Mouse (Mus musculus) CH12.LX (cell line): ENCODE measurements around the gene Rtel1. TPM values are rescaled to one million over a fixed set of nuclear protein-coding genes. Genes with fewer than 3 reads are reported as not detected.

Source experiments
- DNase-seq: peaks from one replicate; pipeline ENCODE4 v3.0.0-alpha.2; 2013; ENCODE audit errors: extremely low read depth
- H3K27ac ChIP-seq: 2 replicates; pipeline ENCODE4 v1.5.1; 2012; ENCODE audit warnings: low read depth, mild to moderate bottlenecking, control low read depth, moderate library complexity; ENCODE audit not compliant: insufficient read depth
- H3K27me3 ChIP-seq: replicated peaks from 2 replicates; pipeline ENCODE3; 2012; ENCODE audit warnings: inconsistent platforms
- H3K36me3 ChIP-seq, 2 experiments: replicated peaks in 1 of 2; 2 replicates each; pipeline versions ENCODE3 to v1.6.1; 2012; ENCODE audit warnings: inconsistent platforms in 1 of 2, low read length in 1 of 2, mild to moderate bottlenecking in 1 of 2, mixed read lengths in 1 of 2, moderate library complexity in 1 of 2; ENCODE audit not compliant: control insufficient read depth in 1 of 2, insufficient read depth in 1 of 2
- H3K4me1 ChIP-seq, 2 experiments: 2 replicates each; pipeline ENCODE4 v1.6.1; 2012; ENCODE audit warnings: inconsistent platforms in 1 of 2, moderate library complexity in 1 of 2; ENCODE audit not compliant: insufficient read depth in 2 of 2, control insufficient read depth in 1 of 2
- H3K4me2 ChIP-seq: 2 replicates; pipeline ENCODE4 v1.6.1; 2012; ENCODE audit warnings: low read depth, mild to moderate bottlenecking, control low read depth; ENCODE audit not compliant: poor library complexity, insufficient read depth, severe bottlenecking
- H3K4me3 ChIP-seq, 3 experiments: fragments of 150-350 bp in 1 of 3; sonication (generic) in 1 of 3; replicated peaks in 1 of 3; 2 replicates each; pipeline versions ENCODE3 to v1.5.1; 2011 to 2012; ENCODE audit warnings: low read depth in 2 of 3, low read length in 2 of 3, mild to moderate bottlenecking in 2 of 3, moderate library complexity in 2 of 3, control low read depth in 1 of 3, improper control_type of control experiment in 1 of 3, inconsistent platforms in 1 of 3, mixed read lengths in 1 of 3; ENCODE audit not compliant: poor library complexity in 1 of 3
- H3K79me2 ChIP-seq: replicated peaks from 2 replicates; pipeline ENCODE4 v1.6.1; 2012; ENCODE audit warnings: mild to moderate bottlenecking, moderate library complexity; ENCODE audit not compliant: control insufficient read depth, poor library complexity, insufficient read depth, severe bottlenecking; ENCODE audit errors: extremely low read depth
- H3K9ac ChIP-seq: 2 replicates; pipeline ENCODE4 v1.6.1; 2012; ENCODE audit warnings: low read depth, mild to moderate bottlenecking, control low read depth, moderate library complexity; ENCODE audit not compliant: insufficient read depth
- H3K9me3 ChIP-seq: replicated peaks from 2 replicates; pipeline ENCODE3; 2012; ENCODE audit warnings: low read length, inconsistent platforms, mixed read lengths
- BHLHE40 ChIP-seq: IDR thresholded peaks from 2 replicates; pipeline ENCODE4 v1.6.1; 2011; ENCODE audit warnings: mild to moderate bottlenecking, low read depth, low read length, improper control_type of control experiment
- CHD1 ChIP-seq: IDR thresholded peaks from 2 replicates; pipeline ENCODE4 v1.6.1; 2012; ENCODE audit warnings: low read depth, low read length, improper control_type of control experiment, inconsistent platforms
- CHD2 ChIP-seq: IDR thresholded peaks from 2 replicates; pipeline ENCODE4 v1.6.1; 2011; ENCODE audit warnings: low read length, improper control_type of control experiment
- CTCF ChIP-seq, 2 experiments: IDR thresholded peaks in 1 of 2; conservative IDR thresholded peaks in 1 of 2; 2 replicates each; pipeline ENCODE4 v1.5.1; 2011 to 2012; ENCODE audit warnings: low read depth in 2 of 2, low read length in 2 of 2, improper control_type of control experiment in 1 of 2, inconsistent platforms in 1 of 2, mild to moderate bottlenecking in 1 of 2, moderate library complexity in 1 of 2
- E2F4 ChIP-seq: IDR thresholded peaks from 2 replicates; pipeline ENCODE4 v1.6.1; 2011; ENCODE audit warnings: low read depth, low read length, improper control_type of control experiment; ENCODE audit not compliant: insufficient replicate concordance
- ELF1 ChIP-seq: IDR thresholded peaks from 2 replicates; pipeline ENCODE4 v1.6.1; 2014; ENCODE audit warnings: low read depth, mild to moderate bottlenecking, inconsistent platforms, low read length, improper control_type of control experiment
- ETS1 ChIP-seq: conservative IDR thresholded peaks from 2 replicates; pipeline ENCODE4 v1.6.1; 2012; ENCODE audit warnings: low read depth, mild to moderate bottlenecking, inconsistent platforms, low read length, improper control_type of control experiment, moderate library complexity
- GABPA ChIP-seq: IDR thresholded peaks from 2 replicates; pipeline ENCODE4 v1.6.1; 2012; ENCODE audit warnings: low read depth, low read length, improper control_type of control experiment, inconsistent platforms; ENCODE audit not compliant: insufficient replicate concordance
- IRF4 ChIP-seq: IDR thresholded peaks from 2 replicates; pipeline ENCODE4 v1.6.1; 2014; ENCODE audit warnings: low read depth, mild to moderate bottlenecking, inconsistent platforms, low read length, improper control_type of control experiment
- JUN ChIP-seq: IDR thresholded peaks from 2 replicates; pipeline ENCODE4 v1.6.1; 2011; ENCODE audit warnings: low read depth, mild to moderate bottlenecking, low read length, improper control_type of control experiment, moderate library complexity; ENCODE audit not compliant: insufficient read depth
- JUND ChIP-seq: conservative IDR thresholded peaks from 2 replicates; pipeline ENCODE4 v1.6.1; 2011; ENCODE audit warnings: low read depth, low read length, improper control_type of control experiment
- KAT2A ChIP-seq: IDR thresholded peaks from 2 replicates; pipeline ENCODE4 v1.6.1; 2012; ENCODE audit warnings: low read length, improper control_type of control experiment, inconsistent platforms; ENCODE audit not compliant: insufficient replicate concordance
- MAZ ChIP-seq: IDR thresholded peaks from 2 replicates; pipeline ENCODE4 v1.6.1; 2012; ENCODE audit warnings: low read depth, mild to moderate bottlenecking, inconsistent platforms, low read length, improper control_type of control experiment, moderate library complexity
- MEF2A ChIP-seq: IDR thresholded peaks from 2 replicates; pipeline ENCODE4 v1.6.1; 2014; ENCODE audit warnings: low read depth, mild to moderate bottlenecking, inconsistent platforms, low read length, improper control_type of control experiment, borderline replicate concordance
- MXI1 ChIP-seq: IDR thresholded peaks from 2 replicates; pipeline ENCODE4 v1.6.1; 2011; ENCODE audit warnings: mild to moderate bottlenecking, low read depth, low read length, improper control_type of control experiment
- MYC ChIP-seq: IDR thresholded peaks from 2 replicates; pipeline ENCODE4 v1.6.1; 2011; ENCODE audit warnings: low read depth, mild to moderate bottlenecking, improper control_type of control experiment, low read length
- NRF1 ChIP-seq: IDR thresholded peaks from 2 replicates; pipeline ENCODE4 v1.6.1; 2014; ENCODE audit warnings: low read depth, mild to moderate bottlenecking, inconsistent platforms, low read length, improper control_type of control experiment, moderate library complexity
- POLR2A ChIP-seq: IDR thresholded peaks from 2 replicates; pipeline ENCODE4 v1.6.1; 2011; ENCODE audit warnings: low read depth, mild to moderate bottlenecking, improper control_type of control experiment, low read length
- POLR2AphosphoS2 ChIP-seq: IDR thresholded peaks from 2 replicates; pipeline ENCODE4 v1.6.1; 2011; ENCODE audit warnings: low read depth, low read length, improper control_type of control experiment
- RAD21 ChIP-seq: IDR thresholded peaks from 2 replicates; pipeline ENCODE4 v1.6.1; 2011; ENCODE audit warnings: low read depth, mild to moderate bottlenecking, low read length, improper control_type of control experiment, moderate library complexity
- RCOR1 ChIP-seq: conservative IDR thresholded peaks from 2 replicates; pipeline ENCODE4 v1.6.1; 2012; ENCODE audit warnings: low read depth, mild to moderate bottlenecking, inconsistent platforms, low read length, improper control_type of control experiment
- SIN3A ChIP-seq: IDR thresholded peaks from 2 replicates; pipeline ENCODE4 v1.6.1; 2012; ENCODE audit warnings: low read length, improper control_type of control experiment, inconsistent platforms
- SMC3 ChIP-seq: IDR thresholded peaks from 2 replicates; pipeline ENCODE4 v1.6.1; 2011; ENCODE audit warnings: low read depth, low read length, improper control_type of control experiment
- TBP ChIP-seq: conservative IDR thresholded peaks from 2 replicates; pipeline ENCODE4 v1.6.1; 2011; ENCODE audit warnings: low read depth, low read length, improper control_type of control experiment
- USF1 ChIP-seq: IDR thresholded peaks from 2 replicates; pipeline ENCODE4 v1.6.1; 2014; ENCODE audit warnings: low read depth, mild to moderate bottlenecking, inconsistent platforms, low read length, improper control_type of control experiment
- USF2 ChIP-seq: conservative IDR thresholded peaks from 2 replicates; pipeline ENCODE4 v1.6.1; 2011; ENCODE audit warnings: low read depth, low read length, improper control_type of control experiment
- ZC3H11A ChIP-seq: IDR thresholded peaks from 2 replicates; pipeline ENCODE4 v1.6.1; 2012; ENCODE audit warnings: low read depth, mild to moderate bottlenecking, inconsistent platforms, low read length, improper control_type of control experiment
- ZKSCAN1 ChIP-seq: IDR thresholded peaks from 2 replicates; pipeline ENCODE4 v1.6.1; 2012; ENCODE audit warnings: low read depth, inconsistent platforms, low read length, improper control_type of control experiment, borderline replicate concordance
- ZNF384 ChIP-seq: IDR thresholded peaks from 2 replicates; pipeline ENCODE4 v1.6.1; 2012; ENCODE audit warnings: low read depth, low read length, improper control_type of control experiment, inconsistent platforms
- dilution Hi-C: fragments of 300-500 bp; cut with MboI; formaldehyde crosslinking; loops from 2 replicates; pipeline ENCODE4 v1.14.3; 2020; ENCODE audit warnings: low sequenced_read_pairs; ENCODE audit not compliant: extremely low pct_unique_long_range_greater_than_20kb, extremely low pct_ligation_motif_present
- in situ Hi-C: fragments of 300-500 bp; cut with MboI; formaldehyde crosslinking; loops from 3 replicates; pipeline ENCODE4 v1.14.3; 2019; ENCODE audit warnings: low sequenced_read_pairs, low pct_ligation_motif_present, low pct_unique_long_range_greater_than_20kb, mixed read lengths
- polyA plus RNA-seq: library from polyadenylated mRNA; unstranded; fragments of >175 nt; gene quantifications from 2 replicates; pipeline ENCODE4 v1.2.1, GENCODE M21; 2012; ENCODE audit warnings: low read depth; ENCODE audit not compliant: insufficient read length
- total RNA-seq, 2 experiments: library from RNA; depleted of rRNA; stranded (reverse); fragments of 300-350 nt in 1 of 2; fragments of >200 nt in 1 of 2; gene quantifications; 2 replicates each; pipeline ENCODE4 v1.2.3; 2012 to 2014

Rtel1 gene
- total and polyA plus RNA-seq, 3 experiments, result 65.4 to 89.2 (median 67.6) TPM

DNA sequence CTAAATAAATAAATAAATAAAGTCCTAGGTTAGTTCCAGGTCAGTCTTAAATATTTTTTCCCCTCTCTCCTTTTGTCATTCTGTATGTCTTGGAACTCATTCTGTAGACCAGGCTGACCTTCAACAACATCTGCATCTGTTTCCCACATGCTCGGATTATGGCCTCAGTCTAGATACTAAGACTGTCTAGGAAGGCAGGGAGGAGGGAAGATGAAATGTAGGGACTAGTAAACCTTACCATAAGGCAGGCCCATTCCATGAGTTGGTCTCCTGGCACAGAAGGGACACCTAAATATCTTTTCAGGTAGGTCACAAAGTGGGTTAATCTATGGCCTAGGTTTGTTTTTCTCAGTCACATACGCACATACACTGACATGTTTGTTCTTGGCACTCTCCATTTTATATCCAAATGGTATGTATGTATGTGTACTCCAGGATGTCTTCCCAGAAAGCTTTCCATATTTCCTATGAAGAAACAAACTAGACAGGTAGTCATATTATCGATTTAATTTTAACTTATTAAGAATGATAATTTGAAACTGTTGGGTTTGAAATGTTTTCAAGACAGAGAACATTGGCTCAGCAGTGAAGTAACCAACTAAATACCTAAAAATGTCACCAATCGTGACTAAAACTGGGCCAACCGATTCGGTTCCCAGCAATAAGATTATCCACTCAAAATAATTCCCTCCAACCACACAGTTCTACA is 32.8 kb upstream of the Rtel1 start:
- DNase-seq, result no peak
- Histone ChIP-seq H3K4me1 (peaks cover 13 to 48% of the 10 kb centered on the region in 2 experiments), H3K4me3 (peak overlapping the region; percentile 73 to 82 (median 81)), H3K36me3 (peaks cover 19 to 25% of the 10 kb centered on the region in 2 experiments), H3K27ac (peak overlapping the region; percentile 59; the same call in 1 of the 2 replicates), H3K9ac (peak overlapping the region; percentile 95), H3K79me2 (peaks cover 43% of the 10 kb centered on the region), H3K27me3 (no peaks in the 10 kb centered on the region), H3K4me2 (peak overlapping the region; percentile 79), H3K9me3 (no peaks in the 10 kb centered on the region)
- in situ Hi-C loops (no loop called here), dilution Hi-C loops (no loop called here)
- TF ChIP-seq MEF2A (no peak), SMC3 (no peak), RCOR1 (no peak), ZNF384 (no peak), E2F4 (no peak), KAT2A (no peak), CTCF (conservative IDR thresholded peaks at IDR 0.05 in 1 of 2, IDR thresholded peaks at IDR 0.05 in 1 of 2; ENCODE audit: low read depth in 2 of 2, low read length in 2 of 2) (no peak), MXI1 (no peak), CHD2 (no peak)

DNA sequence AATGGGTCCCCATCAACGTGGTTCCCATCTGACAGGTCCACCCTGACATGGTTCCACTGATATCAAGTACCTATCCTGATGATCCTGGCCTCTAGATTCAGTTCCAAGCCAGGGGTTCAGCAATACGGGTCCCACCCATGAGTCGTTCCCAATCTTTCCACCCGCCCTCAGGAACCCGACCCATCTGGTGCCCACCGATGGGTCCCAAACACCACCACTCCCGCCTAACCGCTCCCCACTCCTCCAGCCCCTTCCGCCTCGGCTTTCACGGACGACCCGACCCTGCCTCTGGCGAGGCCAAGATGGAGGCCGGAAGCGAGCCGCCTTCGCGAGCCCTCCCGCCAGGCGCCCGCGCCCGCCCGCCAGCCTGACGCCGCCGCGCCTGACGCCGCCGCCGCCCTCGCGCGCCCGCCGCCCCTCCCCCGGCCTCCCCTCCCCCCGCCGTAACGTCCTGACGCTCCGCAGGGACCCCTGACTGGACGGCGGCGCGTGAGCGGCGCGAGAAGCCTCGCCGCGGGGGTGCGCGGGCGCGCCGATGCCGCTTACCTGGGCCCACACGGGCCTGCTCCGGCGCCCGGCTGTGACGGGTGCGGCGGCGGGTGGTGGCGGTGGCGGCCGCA is 32.1 kb upstream of the Rtel1 start:
- peak; percentile 68 for DNase-seq
- H3K79me2 ChIP-seq, result peaks cover 39% of the 10 kb centered on the region
- H3K27me3 ChIP-seq, result no peaks in the 10 kb centered on the region
- peak overlapping the region; percentile 59 for H3K27ac ChIP-seq
- H3K9me3 ChIP-seq, result no peaks in the 10 kb centered on the region
- peaks cover 13 to 19% of the 10 kb centered on the region in 2 experiments for H3K36me3 ChIP-seq
- in situ Hi-C loops, result no loop called here
- dilution Hi-C loops, result no loop called here
- peak overlapping the region; percentile 95 for H3K9ac ChIP-seq
- peak overlapping the region; percentile 73 to 82 (median 81) for H3K4me3 ChIP-seq
- no peak overlapping the region for H3K4me2 ChIP-seq
- peaks cover 13 to 41% of the 10 kb centered on the region in 2 experiments for H3K4me1 ChIP-seq
- TF ChIP-seq GABPA (no peak), ZC3H11A (no peak), SMC3 (no peak), CHD2 (peak; percentile 52), TBP (0 out of 2 replicates have a peak, but pooled peaks have one; percentile 49), CTCF (conservative IDR thresholded peaks at IDR 0.05 in 1 of 2, IDR thresholded peaks at IDR 0.05 in 1 of 2; ENCODE audit: low read depth in 2 of 2, low read length in 2 of 2) (no peak), ETS1 (no peak), SIN3A (0 out of 2 replicates have a peak, but pooled peaks have one; percentile 27), ZKSCAN1 (no peak), MAZ (0 out of 2 replicates have a peak, but pooled peaks have one; percentile 30), IRF4 (no peak), USF2 (no peak), JUND (no peak), ELF1 (peak; percentile 83), MXI1 (peak; percentile 27; the same call in 1 of the 2 replicates), POLR2AphosphoS2 (peak; percentile 56; the same call in 1 of the 2 replicates), JUN (no peak), RAD21 (no peak), USF1 (no peak), BHLHE40 (no peak; the same call in 1 of the 2 replicates), NRF1 (peak; percentile 49), CHD1 (peak; percentile 75; the same call in 1 of the 2 replicates), POLR2A (peak; percentile 80), MYC (0 out of 2 replicates have a peak, but pooled peaks have one; percentile 5), E2F4 (no peak)
